Mouse (Mus musculus) spleen, adult 12 weeks (tissue): Measurements from ENCODE around the gene Pmp22.

Experiments used
- DNase-seq: peaks from one replicate; pipeline ENCODE4 v3.0.0; 2022; ENCODE audit warnings: low spot score

The Pmp22 gene

GRCm38 (mm10) chr11:63128784-63129183, at the start of gene Pmp22:
Pmp22 (plus strand) TSS chr11:63128982.
- no peak for DNase-seq

- no peak for DNase-seq
Measured at GRCm38 (mm10) chr11:63084536-63084935, 44.2 kb upstream of the Pmp22 start.

GRCm38 (mm10) chr11:63088672-63089071, 40.1 kb upstream of the Pmp22 start:
- no peak for DNase-seq

- no peak for DNase-seq
Measured at GRCm38 (mm10) chr11:63090210-63090609, 38.6 kb upstream of the Pmp22 start.

- no peak for DNase-seq
Measured at GRCm38 (mm10) chr11:63090986-63091385, 37.8 kb upstream of the Pmp22 start.

- DNase-seq, result no peak
Measured at GRCm38 (mm10) chr11:63092271-63092670, 36.5 kb upstream of the Pmp22 start.

GRCm38 (mm10) chr11:63093601-63094000, 35.2 kb upstream of the Pmp22 start:
- no peak for DNase-seq

GRCm38 (mm10) chr11:63094496-63094895, 34.3 kb upstream of the Pmp22 start:
- no peak for DNase-seq

- no peak for DNase-seq
Measured at GRCm38 (mm10) chr11:63098016-63098415, 30.8 kb upstream of the Pmp22 start.

GRCm38 (mm10) chr11:63099390-63099789, 29.4 kb upstream of the Pmp22 start:
- no peak for DNase-seq

- DNase-seq, result no peak
Measured at GRCm38 (mm10) chr11:63103256-63103655, 25.5 kb upstream of the Pmp22 start.

GRCm38 (mm10) chr11:63104026-63104425, 24.8 kb upstream of the Pmp22 start:
- DNase-seq, result no peak

- DNase-seq, result no peak
Measured at GRCm38 (mm10) chr11:63109230-63109775, 19.5 kb upstream of the Pmp22 start.

GRCm38 (mm10) chr11:63110329-63110728, 18.5 kb upstream of the Pmp22 start:
- DNase-seq, result no peak

- no peak for DNase-seq
Measured at GRCm38 (mm10) chr11:63114807-63115641, 13.8 kb upstream of the Pmp22 start.

- DNase-seq, result no peak
Measured at GRCm38 (mm10) chr11:63116652-63117051, 12.1 kb upstream of the Pmp22 start.

- no peak for DNase-seq
Measured at GRCm38 (mm10) chr11:63117266-63117665, 11.5 kb upstream of the Pmp22 start.

GRCm38 (mm10) chr11:63119791-63120190, 9.0 kb upstream of the Pmp22 start:
- DNase-seq, result no peak

- DNase-seq, result no peak
Measured at GRCm38 (mm10) chr11:63122249-63122648, 6.5 kb upstream of the Pmp22 start.

GRCm38 (mm10) chr11:63122776-63123350, 5.9 kb upstream of the Pmp22 start:
- DNase-seq, result no peak

- no peak for DNase-seq
Measured at GRCm38 (mm10) chr11:63124316-63124715, 4.5 kb upstream of the Pmp22 start.

GRCm38 (mm10) chr11:63125832-63126456, 2.8 kb upstream of the Pmp22 start:
- DNase-seq, result no peak

GRCm38 (mm10) chr11:63126976-63127375, 1.8 kb upstream of the Pmp22 start:
- no peak for DNase-seq
